Mouse (Mus musculus): ENCODE results near the gene Ptprn2. TPM values are rescaled to one million over a fixed set of nuclear protein-coding genes. Genes with fewer than 3 reads are reported as not detected.

Ptprn2 gene
- total RNA-seq, 2 experiments from 2014 or later, result 14.8 to 17.6 TPM

GRCm38 (mm10) chr12:116646771-116647170 is 161.3 kb downstream of the Ptprn2 start:
- DNase-seq, result no peak

GRCm38 (mm10) chr12:116648584-116649206 is 163.2 kb downstream of the Ptprn2 start:
- peak; percentile 58 to 77 for DNase-seq

- DNase-seq, result no peak
Measured at GRCm38 (mm10) chr12:116653684-116654083, 168.2 kb downstream of the Ptprn2 start.

GRCm38 (mm10) chr12:116660076-116660475 is 174.6 kb downstream of the Ptprn2 start:
- no peak for DNase-seq

GRCm38 (mm10) chr12:116661018-116661417 is 175.5 kb downstream of the Ptprn2 start:
- DNase-seq, result no peak

GRCm38 (mm10) chr12:116677701-116678100 is 192.2 kb downstream of the Ptprn2 start:
- DNase-seq, result no peak

GRCm38 (mm10) chr12:116689832-116690231 is 204.3 kb downstream of the Ptprn2 start:
- no peak for DNase-seq

- no peak for DNase-seq
Measured at GRCm38 (mm10) chr12:116709535-116709934, 224.0 kb downstream of the Ptprn2 start.

GRCm38 (mm10) chr12:116710716-116711115 is 225.2 kb downstream of the Ptprn2 start:
- DNase-seq, result no peak

GRCm38 (mm10) chr12:116711133-116711532 is 225.6 kb downstream of the Ptprn2 start:
- DNase-seq, result no peak

GRCm38 (mm10) chr12:116713096-116713495 is 227.6 kb downstream of the Ptprn2 start:
- DNase-seq, result no peak

- no peak for DNase-seq
Measured at GRCm38 (mm10) chr12:116721062-116721461, 235.5 kb downstream of the Ptprn2 start.

- no peak for DNase-seq
Measured at GRCm38 (mm10) chr12:116740141-116740540, 254.6 kb downstream of the Ptprn2 start.

- no peak for DNase-seq
Measured at GRCm38 (mm10) chr12:116741300-116741699, 255.8 kb downstream of the Ptprn2 start.

GRCm38 (mm10) chr12:116746401-116746800 is 260.9 kb downstream of the Ptprn2 start:
- no peak for DNase-seq

GRCm38 (mm10) chr12:116752784-116753183 is 267.3 kb downstream of the Ptprn2 start:
- no peak for DNase-seq

- DNase-seq, result no peak
Measured at GRCm38 (mm10) chr12:116763961-116764360, 278.4 kb downstream of the Ptprn2 start.

- no peak for DNase-seq
Measured at GRCm38 (mm10) chr12:116770911-116771310, 285.4 kb downstream of the Ptprn2 start.

- no peak for DNase-seq
Measured at GRCm38 (mm10) chr12:116771493-116771892, 286.0 kb downstream of the Ptprn2 start.

- peak; percentile 57 to 64 for DNase-seq
Measured at GRCm38 (mm10) chr12:116772081-116772566, 286.6 kb downstream of the Ptprn2 start.

GRCm38 (mm10) chr12:116773344-116773743 is 287.8 kb downstream of the Ptprn2 start:
- DNase-seq, result no peak

- no peak for DNase-seq
Measured at GRCm38 (mm10) chr12:116776447-116776846, 290.9 kb downstream of the Ptprn2 start.

- DNase-seq, result no peak
Measured at GRCm38 (mm10) chr12:116778095-116779090, 292.9 kb downstream of the Ptprn2 start.
